Mouse (Mus musculus): ENCODE results near the gene Grm4.

DNA sequence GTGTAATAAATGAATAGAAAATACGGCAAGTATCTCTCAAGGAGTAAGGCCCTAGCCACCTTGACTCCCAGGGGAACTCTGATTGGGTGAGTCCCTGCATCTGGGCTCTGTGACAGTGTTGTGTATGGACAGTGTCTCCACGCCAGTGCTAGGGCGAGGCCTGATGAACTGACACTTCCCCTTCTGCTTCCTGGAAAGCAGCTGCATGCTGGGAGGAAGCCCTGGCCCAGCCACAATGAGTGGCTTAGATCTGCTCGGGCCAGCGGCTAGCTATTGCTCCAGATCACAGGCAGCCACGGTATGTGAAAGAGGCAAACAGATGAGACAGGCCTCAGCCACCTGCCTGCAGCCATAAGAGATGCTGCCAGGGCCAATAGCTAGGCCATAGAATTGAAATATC is 6.0 kb upstream of the Grm4 start:
- TF ChIP-seq CTCF (IDR thresholded peaks at IDR 0.05; ENCODE audit: low read depth, low read length) (no peak), POLR2A (IDR thresholded peaks at IDR 0.05; ENCODE audit: extremely low read depth, insufficient read depth, low read length) (no peak)

All from liver, adult 2 months (tissue).